16 mouse cellular contexts compared by ENCODE assay signal in genomic region chr1:63256083-63256482, GRCm38 (mm10). TPM values are rescaled to one million over a fixed set of nuclear protein-coding genes. Genes with fewer than 3 reads are reported as not detected.
DNase-seq lines count a peak whose midpoint lies in the region; ATAC-seq lines count a peak whose summit lies in the region.
"Had no signal": no experiment of that assay in that cellular context is flagged by ENCODE, and none has a peak within 500 bp of the region (broad histone marks: within the 10 kb centered on the region; RNA-seq: fewer than 3 reads in every experiment).

No protein-coding gene starts in this region.

- 9% methylated on average over 5 of the region's 5 CpGs for WGBS in neural tube, embryonic 13.5 days
- whole genome bisulfite sequencing in forebrain, embryonic 16.5 days, result 7% methylated on average over 5 of the region's 5 CpGs
- WGBS in midbrain, embryonic 13.5 days, result 7% methylated on average over 5 of the region's 5 CpGs

- H3K27ac ChIP-seq in neural tube, embryonic 13.5 days (replicated peaks), result peak overlapping the region; percentile 67
- peak overlapping the region; percentile 38 for H3K27ac ChIP-seq in forebrain, embryonic 16.5 days (ENCODE audit: low read length)
- H3K27ac ChIP-seq in midbrain, embryonic 13.5 days, result peak overlapping the region; percentile 85
- H3K27ac ChIP-seq: embryonic facial prominence, embryonic 12.5 days had no signal

- H3K4me2 ChIP-seq in neural tube, embryonic 13.5 days, result no peak overlapping the region
- no peak overlapping the region for H3K4me2 ChIP-seq in forebrain, embryonic 16.5 days (ENCODE audit: low read length)
- no peak overlapping the region for H3K4me2 ChIP-seq in midbrain, embryonic 13.5 days (replicated peaks)
- H3K4me2 ChIP-seq: embryonic facial prominence, embryonic 12.5 days had no signal

- peaks cover 23% of the 10 kb centered on the region for H3K4me1 ChIP-seq in neural tube, embryonic 13.5 days (replicated peaks)
- peaks cover 21% of the 10 kb centered on the region for H3K4me1 ChIP-seq in forebrain, embryonic 16.5 days (replicated peaks; ENCODE audit: control insufficient read depth, insufficient read depth, low read length)
- H3K4me1 ChIP-seq in midbrain, embryonic 13.5 days (replicated peaks), result peaks cover 34% of the 10 kb centered on the region

- DNase-seq in neural tube, embryonic 10.5 days (ENCODE audit: extremely low spot score, low spot score), result no peak
- DNase-seq in gastrocnemius, adult 8-10 months (ENCODE audit: low spot score in 2 of 2), result no peak
- DNase-seq in cerebellum, postnatal 14 days, result no peak
- no peak for DNase-seq in ovary, postnatal 10 days (ENCODE audit: low spot score)
- DNase-seq: cerebellum, adult 8-10 months; heart, postnatal 10 days; kidney, adult 8-10 months; lung, postnatal 10 days; thymus, adult 2 months had no signal

- H3K9me3 ChIP-seq in neural tube, embryonic 13.5 days, result no peaks in the 10 kb centered on the region
- H3K9me3 ChIP-seq in forebrain, embryonic 16.5 days (ENCODE audit: control insufficient read depth, low read length), result no peaks in the 10 kb centered on the region
- no peaks in the 10 kb centered on the region for H3K9me3 ChIP-seq in midbrain, embryonic 13.5 days
- H3K9me3 ChIP-seq: embryonic facial prominence, embryonic 12.5 days had no signal

- peaks cover 95% of the 10 kb centered on the region for H3K27me3 ChIP-seq in neural tube, embryonic 13.5 days
- peaks cover 51% of the 10 kb centered on the region for H3K27me3 ChIP-seq in forebrain, embryonic 16.5 days (replicated peaks; ENCODE audit: control insufficient read depth, insufficient read depth, low read length)
- H3K27me3 ChIP-seq in midbrain, embryonic 13.5 days, result peaks cover 87% of the 10 kb centered on the region

- ATAC-seq in neural tube, embryonic 13.5 days (ENCODE audit: low read depth), result peak; percentile 77; the same call in 1 of the 2 replicates
- ATAC-seq in forebrain, embryonic 16.5 days, result peak; percentile 90
- ATAC-seq in midbrain, embryonic 13.5 days, result peak; percentile 63; the same call in 1 of the 2 replicates

- no peak overlapping the region for H3K9ac ChIP-seq in neural tube, embryonic 13.5 days
- no peak overlapping the region for H3K9ac ChIP-seq in forebrain, embryonic 16.5 days (replicated peaks; ENCODE audit: low read depth, low read length)
- H3K9ac ChIP-seq in midbrain, embryonic 13.5 days (replicated peaks), result no peak overlapping the region
- H3K9ac ChIP-seq: embryonic facial prominence, embryonic 12.5 days had no signal

- H3K4me3 ChIP-seq in neural tube, embryonic 13.5 days, result no peak overlapping the region
- no peak overlapping the region for H3K4me3 ChIP-seq in forebrain, embryonic 16.5 days (replicated peaks; ENCODE audit: low read length)
- H3K4me3 ChIP-seq in midbrain, embryonic 13.5 days (replicated peaks), result no peak overlapping the region
- H3K4me3 ChIP-seq: embryonic facial prominence, embryonic 12.5 days had no signal

- H3K36me3 ChIP-seq in neural tube, embryonic 13.5 days, result no peaks in the 10 kb centered on the region
- H3K36me3 ChIP-seq in forebrain, embryonic 16.5 days (ENCODE audit: control insufficient read depth, insufficient read depth), result no peaks in the 10 kb centered on the region
- H3K36me3 ChIP-seq in midbrain, embryonic 13.5 days, result no peaks in the 10 kb centered on the region
- H3K36me3 ChIP-seq: embryonic facial prominence, embryonic 12.5 days had no signal

RNA-seq across cellular contexts. Expression of gene Zdbf2, which starts 17.0 kb away (rescaled TPM):
- polyA plus RNA-seq in neural tube, embryonic 13.5 days (2015; fragmentation: Nextera tagmentation; extraction: Ambion mirVana), result 19.0 and 26.5 TPM in 2 replicates
- 24.4 and 29.0 TPM in 2 replicates for polyA plus RNA-seq in forebrain, embryonic 16.5 days (2015; fragmentation: Nextera tagmentation; extraction: Ambion mirVana)
- polyA plus RNA-seq in midbrain, embryonic 13.5 days (2015; fragmentation: Nextera tagmentation; extraction: Ambion mirVana), result 47.9 and 49.6 TPM in 2 replicates
- under 1 TPM; 0.13 to 0.65 (median 0.27) TPM for total RNA-seq in gastrocnemius, adult 8-10 months (2022)
- total RNA-seq: granulocyte monocyte progenitor cell, adult 5-6 weeks; MEL had no signal
- polyA plus RNA-seq: liver, adult 2 months had no signal

RNA-seq across cellular contexts. Expression of gene Gpr1, which starts 41.7 kb away (rescaled TPM):
- polyA plus RNA-seq in neural tube, embryonic 13.5 days (2015; fragmentation: Nextera tagmentation; extraction: Ambion mirVana), result 0.59 and 1.1 TPM in 2 replicates
- polyA plus RNA-seq in forebrain, embryonic 16.5 days (2015; fragmentation: Nextera tagmentation; extraction: Ambion mirVana), result 0.36 and 0.56 TPM in 2 replicates
- 0.43 and 0.70 TPM in 2 replicates for polyA plus RNA-seq in midbrain, embryonic 13.5 days (2015; fragmentation: Nextera tagmentation; extraction: Ambion mirVana)
- total RNA-seq in gastrocnemius, adult 8-10 months (2022), result under 1 TPM; 0.15 to 0.52 (median 0.44) TPM
- total RNA-seq: granulocyte monocyte progenitor cell, adult 5-6 weeks; liver, adult 2 months; MEL had no signal
- polyA plus RNA-seq: liver, adult 2 months had no signal
